Mouse (Mus musculus) lung, postnatal 0 days (tissue): ENCODE data around the gene Hist1h4j.

Experiments used
- CTCF ChIP-seq: IDR thresholded peaks from 2 replicates; pipeline ENCODE4 v1.5.1; 2016; ENCODE audit warnings: antibody characterized with exemption, mild to moderate bottlenecking
- EP300 ChIP-seq: IDR thresholded peaks from 2 replicates; pipeline ENCODE4 v1.6.1; 2016; ENCODE audit warnings: antibody characterized with exemption, mild to moderate bottlenecking, control low read depth

- TF ChIP-seq CTCF (no peak), EP300 (no peak)
Observed at GRCm38 (mm10) chr13:21727948-21728572, 6.8 kb upstream of the Hist1h4j start.
